Mouse (Mus musculus) liver, embryonic 11.5 days (tissue): ENCODE measurements around the gene Opn1sw. TPM values are rescaled to one million over a fixed set of nuclear protein-coding genes. Genes with fewer than 3 reads are reported as not detected.
"Not testable (repeated sequence)": the region's sequence is repeated elsewhere in the genome, so short reads cannot be mapped to it uniquely, and the experiment has no call there.

ENCODE experiments used
- ATAC-seq: fragments of 200-750 bp; cut with Nextera tagmentation; replicated peaks from 2 replicates; pipeline ENCODE4 v1.8.0; 2017; ENCODE audit warnings: moderate number of reproducible peaks, mild to moderate bottlenecking, moderate TSS enrichment, moderate library complexity; ENCODE audit not compliant: low FRiP score
- DNase-seq: peaks from one replicate; pipeline ENCODE4 v3.0.0-alpha.2; 2017; ENCODE audit warnings: low spot score
- H3K27ac ChIP-seq: fragments of 300-500 bp; sonication (generic); 2 replicates; pipeline ENCODE4 v1.5.1; 2014; ENCODE audit warnings: mild to moderate bottlenecking, low read depth, low read length, control low read depth
- H3K27me3 ChIP-seq: fragments of 300-500 bp; sonication (generic); replicated peaks from 2 replicates; pipeline ENCODE4 v1.6.1; 2014; ENCODE audit warnings: low read length, mixed read lengths; ENCODE audit not compliant: control insufficient read depth, insufficient read depth
- H3K36me3 ChIP-seq: fragments of 300-500 bp; sonication (generic); 2 replicates; pipeline ENCODE4 v1.6.1; 2014; ENCODE audit warnings: mild to moderate bottlenecking, low read length, moderate library complexity, mixed read lengths; ENCODE audit not compliant: control insufficient read depth, insufficient read depth
- H3K4me1 ChIP-seq: fragments of 300-500 bp; sonication (generic); replicated peaks from 2 replicates; pipeline ENCODE4 v1.6.1; 2014; ENCODE audit warnings: low read length, mixed read lengths; ENCODE audit not compliant: control insufficient read depth, insufficient read depth
- H3K4me2 ChIP-seq: fragments of 300-500 bp; sonication (generic); 2 replicates; pipeline ENCODE4 v1.6.1; 2014; ENCODE audit warnings: mild to moderate bottlenecking, control low read depth, moderate library complexity
- H3K4me3 ChIP-seq: fragments of 300-500 bp; sonication (generic); 2 replicates; pipeline ENCODE4 v1.5.1; 2014; ENCODE audit warnings: low read depth, low read length, control low read depth
- H3K9ac ChIP-seq: fragments of 300-500 bp; sonication (generic); 2 replicates; pipeline ENCODE4 v1.6.1; 2014; ENCODE audit warnings: low read depth, low read length, control low read depth
- H3K9me3 ChIP-seq: fragments of 300-500 bp; sonication (generic); 2 replicates; pipeline ENCODE4 v1.6.1; 2016; ENCODE audit warnings: low read length, inconsistent platforms, mixed read lengths; ENCODE audit not compliant: control insufficient read depth
- WGBS: fragments of 180-500 bp; shearing (Covaris S2); extraction: QIAGEN DNeasy Blood & Tissue Kit; methylation state at CpG from one replicate; pipeline ENCODE4 v1.1.7; 2014; 5-methylcytosine and 5-hydroxymethylcytosine counted together
- polyA plus RNA-seq: library from polyadenylated mRNA; unstranded; fragments of >200 nt; fragmentation: Nextera tagmentation; extraction: Ambion mirVana; gene quantifications from 2 replicates; pipeline ENCODE4 v1.2.1, GENCODE M21; 2014

Gene Opn1sw
- polyA plus RNA-seq, 1 experiment from 2014 or later, result 0.53 TPM

GRCm38 (mm10) chr6:29402693-29403342 is 14.6 kb upstream of the Opn1sw start:
- no peak for ATAC-seq
- Histone ChIP-seq H3K9ac (no peak overlapping the region), H3K4me3 (no peak overlapping the region), H3K27ac (no peak overlapping the region), H3K9me3 (no peaks in the 10 kb centered on the region), H3K4me2 (peak overlapping the region; percentile 48), H3K4me1 (0 out of 2 replicates have a peak, but pooled peaks cover 2% of the 10 kb centered on the region), H3K36me3 (no peaks in the 10 kb centered on the region), H3K27me3 (peaks cover 29% of the 10 kb centered on the region)
- whole genome bisulfite sequencing, result 9% methylated on average over 34 of the region's 34 CpGs
- DNase-seq, result peak; percentile 43

- DNase-seq (no peak), ATAC-seq (no peak)
- H3K4me3 ChIP-seq, result no peak overlapping the region
- H3K4me2 ChIP-seq, result no peak overlapping the region
- peaks cover 6% of the 10 kb centered on the region for H3K4me1 ChIP-seq
- peaks cover 58% of the 10 kb centered on the region for H3K27me3 ChIP-seq
- no peak overlapping the region for H3K9ac ChIP-seq
- no peak overlapping the region for H3K27ac ChIP-seq
- 80% methylated on average over 4 of the region's 4 CpGs for WGBS
- H3K9me3 ChIP-seq, result no peaks in the 10 kb centered on the region
- H3K36me3 ChIP-seq, result no peaks in the 10 kb centered on the region
These were observed 11.6 kb upstream of the Opn1sw start for GRCm38 (mm10) chr6:29399851-29400250.

- H3K4me1 ChIP-seq, result peaks cover 4% of the 10 kb centered on the region
- H3K4me2 ChIP-seq, result peak overlapping the region; percentile 59
- DNase-seq, result no peak
- H3K27ac ChIP-seq, result no peak overlapping the region
- H3K9ac ChIP-seq, result no peak overlapping the region
- H3K4me3 ChIP-seq, result peak overlapping the region; percentile 49; the same call in 1 of the 2 replicates
- peaks cover 66% of the 10 kb centered on the region for H3K27me3 ChIP-seq
- WGBS, result 22% methylated on average over 6 of the region's 6 CpGs
- H3K9me3 ChIP-seq, result no peaks in the 10 kb centered on the region
- H3K36me3 ChIP-seq, result no peaks in the 10 kb centered on the region
- no peak for ATAC-seq
These were observed 9.3 kb upstream of the Opn1sw start for GRCm38 (mm10) chr6:29397575-29397974.

GRCm38 (mm10) chr6:29396714-29397540 is 8.7 kb upstream of the Opn1sw start:
- Histone ChIP-seq H3K4me2 (peak overlapping the region; percentile 59), H3K9me3 (no peaks in the 10 kb centered on the region), H3K36me3 (no peaks in the 10 kb centered on the region), H3K27me3 (peaks cover 71% of the 10 kb centered on the region), H3K27ac (no peak overlapping the region), H3K9ac (0 out of 2 replicates have a peak overlapping the region, but pooled peaks have one; percentile 3), H3K4me1 (peaks cover 4% of the 10 kb centered on the region), H3K4me3 (peak overlapping the region; percentile 49)
- DNase-seq, result no peak
- 5% methylated on average over 24 of the region's 24 CpGs for WGBS
- ATAC-seq, result peak; percentile 20; the same call in 1 of the 2 replicates

GRCm38 (mm10) chr6:29395910-29396713 is 7.8 kb upstream of the Opn1sw start, which contains the start of gene Ccdc136:
TSS of gene Ccdc136 (plus strand) at chr6:29396309.
- Histone ChIP-seq H3K4me3 (peak within 1 kb of the TSS; percentile 49), H3K4me1 (peaks cover 4% of the 10 kb centered on the region), H3K9ac (peak within 1 kb of the TSS; percentile 43; the same call in 1 of the 2 replicates), H3K4me2 (peak within 1 kb of the TSS; percentile 59), H3K27ac (no peak within 1 kb of the TSS), H3K36me3 (no peaks in the 10 kb centered on the region), H3K27me3 (peaks cover 72% of the 10 kb centered on the region), H3K9me3 (no peaks in the 10 kb centered on the region)
- under 1% methylated on average over 46 of the region's 49 CpGs for WGBS
- DNase-seq (peak; percentile 73), ATAC-seq (peak; percentile 80)

DNA sequence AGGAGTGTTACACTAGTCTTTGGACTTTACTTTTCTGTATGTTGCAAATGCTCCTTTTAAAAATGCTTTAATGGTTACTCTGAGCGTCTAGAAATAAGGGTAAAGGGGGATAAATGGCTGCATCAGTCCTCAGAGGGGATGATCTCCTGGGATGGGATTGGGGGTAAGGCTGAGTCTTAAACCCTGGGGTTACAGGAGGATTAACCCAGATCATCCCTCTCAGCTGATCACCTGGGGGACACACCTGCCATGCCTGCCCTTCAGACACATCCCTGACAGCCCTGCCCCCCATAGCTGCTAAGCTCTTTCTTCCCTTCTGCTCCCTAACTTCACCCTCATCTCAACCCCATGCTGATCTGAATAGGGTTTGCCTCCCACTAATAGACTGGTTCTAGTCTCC is 6.0 kb upstream of the Opn1sw start:
- ATAC-seq (no peak), DNase-seq (no peak)
- H3K9me3 ChIP-seq, result no peaks in the 10 kb centered on the region
- no peak overlapping the region for H3K4me3 ChIP-seq
- no peak overlapping the region for H3K4me2 ChIP-seq
- H3K36me3 ChIP-seq, result no peaks in the 10 kb centered on the region
- peaks cover 4% of the 10 kb centered on the region for H3K4me1 ChIP-seq
- H3K27ac ChIP-seq, result no peak overlapping the region
- H3K9ac ChIP-seq, result no peak overlapping the region
- H3K27me3 ChIP-seq, result peaks cover 72% of the 10 kb centered on the region
- WGBS, result 52% methylated on average over 1 of the region's 1 CpGs

GRCm38 (mm10) chr6:29391802-29392201 is 3.5 kb upstream of the Opn1sw start:
- H3K27ac ChIP-seq, result no peak overlapping the region
- ATAC-seq (no peak), DNase-seq (no peak)
- H3K27me3 ChIP-seq, result peaks cover 53% of the 10 kb centered on the region
- H3K4me2 ChIP-seq, result no peak overlapping the region
- no peaks in the 10 kb centered on the region for H3K9me3 ChIP-seq
- WGBS, result 62% methylated on average over 4 of the region's 4 CpGs
- no peaks in the 10 kb centered on the region for H3K36me3 ChIP-seq
- H3K9ac ChIP-seq, result no peak overlapping the region
- H3K4me3 ChIP-seq, result no peak overlapping the region
- peaks cover 12% of the 10 kb centered on the region for H3K4me1 ChIP-seq

DNA sequence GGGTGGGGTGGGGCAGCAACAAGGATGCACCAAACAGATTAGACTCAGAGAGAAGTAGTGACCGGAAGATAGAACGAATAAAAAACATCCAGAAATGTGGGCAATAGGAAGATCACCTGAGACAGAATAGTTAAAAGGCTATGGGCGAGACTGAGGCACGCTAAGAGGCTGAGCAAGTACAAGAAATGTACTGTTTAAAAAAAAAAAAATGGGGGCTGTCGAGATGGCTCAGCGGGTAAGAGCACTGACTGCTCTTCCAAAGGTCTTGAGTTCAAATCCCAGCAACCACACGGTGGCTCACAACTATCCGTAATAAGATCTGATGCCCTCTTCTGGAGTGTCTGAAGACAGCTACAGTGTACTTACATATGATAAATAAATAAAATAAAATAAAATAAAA is 3.0 kb upstream of the Opn1sw start:
- not testable (repeated sequence) for H3K36me3 ChIP-seq, H3K9ac ChIP-seq, DNase-seq, H3K9me3 ChIP-seq, ATAC-seq, H3K27ac ChIP-seq, H3K4me2 ChIP-seq, H3K4me3 ChIP-seq
- peaks cover 12% of the 10 kb centered on the region for H3K4me1 ChIP-seq
- peaks cover 47% of the 10 kb centered on the region for H3K27me3 ChIP-seq
- 68% methylated on average over 8 of the region's 8 CpGs for WGBS
